Mouse (Mus musculus): ENCODE data around the gene Prdm11. TPM values are rescaled to one million over a fixed set of nuclear protein-coding genes. Genes with fewer than 3 reads are reported as not detected.

The Prdm11 gene
- 12.2 and 14.2 TPM in 2 replicates for total RNA-seq (2014; rRNA removed)
- polyA plus RNA-seq (2015; fragmentation: Nextera tagmentation; extraction: Ambion mirVana), result 2.1 and 2.6 TPM in 2 replicates

DNA sequence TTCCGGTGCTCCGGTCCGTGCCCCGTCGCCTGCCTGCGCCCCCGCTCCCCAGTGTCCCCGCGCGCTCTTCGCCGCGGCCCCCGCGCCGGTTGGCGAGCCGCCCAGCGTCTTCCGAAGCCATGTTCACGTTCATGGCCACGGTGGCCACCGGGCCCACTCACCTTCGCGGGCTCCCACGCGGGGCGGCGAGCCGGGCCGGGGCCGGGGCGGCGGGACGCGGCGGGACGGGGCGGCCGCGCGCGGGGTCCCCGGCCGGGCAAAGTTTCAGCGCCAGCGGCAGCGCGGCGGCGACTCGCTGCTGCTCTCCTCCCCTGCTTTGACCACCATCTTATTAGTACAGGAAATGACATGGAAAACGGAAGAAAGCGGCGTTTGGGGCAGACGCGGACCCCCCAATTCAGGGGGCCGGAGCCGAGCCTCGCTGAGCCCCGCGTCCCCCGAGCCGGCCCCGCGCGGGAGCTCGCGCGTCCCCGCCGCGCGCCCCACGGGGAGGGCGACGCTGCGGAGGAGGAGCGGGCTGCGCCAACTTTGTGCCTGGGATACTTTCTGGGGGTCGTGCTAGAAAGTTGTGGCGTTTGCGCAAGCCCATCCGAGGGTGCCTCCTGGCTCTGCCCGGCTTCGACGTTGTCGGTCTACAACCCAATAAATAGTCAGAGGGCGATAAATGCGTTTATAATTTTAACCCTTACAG lies at the start of gene Prdm11:
Gene Prdm11, minus strand, starts transcription at position 350 of the 691 bp plus-strand sequence.
- Histone ChIP-seq H3K4me1 (ENCODE audit: insufficient read depth, low read length) (peaks cover 8% of the 10 kb centered on the region), H3K27ac (ENCODE audit: low read depth, low read length) (peak within 1 kb of the TSS; percentile 86), H3K36me3 (ENCODE audit: insufficient read depth, low read length) (no peaks in the 10 kb centered on the region), H3K9ac (replicated peaks; ENCODE audit: low read length, poor library complexity, severe bottlenecking) (peak within 1 kb of the TSS; percentile 87), H3K9me3 (ENCODE audit: low read length) (no peaks in the 10 kb centered on the region), H3K27me3 (ENCODE audit: insufficient read depth, low read length) (no peaks in the 10 kb centered on the region), H3K4me3 (ENCODE audit: low read depth, low read length) (peak within 1 kb of the TSS; percentile 88), H3K4me2 (ENCODE audit: low read depth, low read length, poor library complexity, severe bottlenecking) (peak within 1 kb of the TSS; percentile 75)
- WGBS, result under 1% methylated on average over 73 of the region's 90 CpGs
- peak; percentile 49 for DNase-seq (ENCODE audit: low spot score)
- TF ChIP-seq CTCF (IDR thresholded peaks at IDR 0.05), result no peak
- peak; percentile 52 for ATAC-seq (ENCODE audit: low FRiP score)

DNA sequence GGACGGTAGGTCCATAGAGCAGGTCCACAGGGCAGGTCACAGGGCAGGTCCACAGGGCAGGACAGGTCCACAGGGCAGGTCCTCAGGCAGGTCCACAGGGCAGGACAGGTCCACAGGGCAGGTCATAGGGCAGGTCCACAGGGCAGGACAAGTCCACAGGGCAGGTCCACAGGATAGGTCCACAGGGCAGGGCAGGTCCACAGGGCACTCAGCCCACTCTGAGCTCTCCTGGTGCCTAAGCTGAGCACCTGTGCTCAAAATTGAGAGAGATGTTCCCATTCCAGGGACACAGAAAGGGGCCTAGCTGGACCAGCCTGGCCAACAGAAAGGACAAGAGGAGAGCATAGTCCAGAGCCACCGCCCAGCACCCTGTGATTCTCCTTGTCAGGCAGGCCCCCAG lies 46.4 kb upstream of the Prdm11 start:
- no peaks in the 10 kb centered on the region for H3K4me1 ChIP-seq (ENCODE audit: insufficient read depth, low read length)
- H3K36me3 ChIP-seq (ENCODE audit: insufficient read depth, low read length), result no peaks in the 10 kb centered on the region
- 79% methylated on average over 2 of the region's 2 CpGs for WGBS

DNA sequence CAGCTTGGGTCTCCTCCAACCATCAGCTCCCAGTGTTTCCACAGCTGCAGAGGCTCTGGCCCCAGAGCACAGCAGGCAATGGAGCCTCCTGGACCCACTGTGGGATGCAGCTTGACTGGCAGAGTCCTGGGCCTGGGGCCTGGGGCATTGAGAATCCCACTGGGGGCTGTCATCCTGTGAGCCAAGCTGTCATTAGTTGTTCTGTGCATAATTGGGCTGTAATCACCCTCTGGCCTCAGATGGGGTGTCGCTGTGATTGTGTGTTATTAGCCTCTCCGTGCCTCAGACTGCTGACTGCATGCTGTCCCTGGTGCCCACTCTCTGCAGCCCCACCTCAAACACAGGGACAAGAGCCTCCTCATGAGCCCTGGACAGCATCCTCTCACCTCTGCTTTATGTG lies 45.7 kb upstream of the Prdm11 start:
- no peaks in the 10 kb centered on the region for H3K4me1 ChIP-seq (ENCODE audit: insufficient read depth, low read length)
- H3K9ac ChIP-seq (replicated peaks; ENCODE audit: low read length, poor library complexity, severe bottlenecking), result no peak overlapping the region
- no peak overlapping the region for H3K27ac ChIP-seq (ENCODE audit: low read depth, low read length)
- H3K4me3 ChIP-seq (ENCODE audit: low read depth, low read length), result no peak overlapping the region
- ATAC-seq (ENCODE audit: low FRiP score) (no peak), DNase-seq (ENCODE audit: low spot score) (peak; percentile 71)
- H3K36me3 ChIP-seq (ENCODE audit: insufficient read depth, low read length), result no peaks in the 10 kb centered on the region
- no peaks in the 10 kb centered on the region for H3K9me3 ChIP-seq (ENCODE audit: low read length)
- no peak for TF ChIP-seq CTCF (IDR thresholded peaks at IDR 0.05)
- WGBS, result 31% methylated on average over 2 of the region's 2 CpGs
- no peak overlapping the region for H3K4me2 ChIP-seq (ENCODE audit: low read depth, low read length, poor library complexity, severe bottlenecking)
- H3K27me3 ChIP-seq (ENCODE audit: insufficient read depth, low read length), result no peaks in the 10 kb centered on the region

More for the DNA sequence above, 46.4 kb upstream of the Prdm11 start:
- ATAC-seq (ENCODE audit: low FRiP score), result no peak
- Histone ChIP-seq H3K4me3 (ENCODE audit: low read depth, low read length) (no peak overlapping the region), H3K27ac (ENCODE audit: low read depth, low read length) (no peak overlapping the region), H3K27me3 (ENCODE audit: insufficient read depth, low read length) (no peaks in the 10 kb centered on the region), H3K4me2 (ENCODE audit: low read depth, low read length, poor library complexity, severe bottlenecking) (no peak overlapping the region), H3K9ac (replicated peaks; ENCODE audit: low read length, poor library complexity, severe bottlenecking) (no peak overlapping the region), H3K9me3 (ENCODE audit: low read length) (no peaks in the 10 kb centered on the region)
- no peak for DNase-seq (ENCODE audit: low spot score)
- no peak for TF ChIP-seq CTCF (IDR thresholded peaks at IDR 0.05)

DNA sequence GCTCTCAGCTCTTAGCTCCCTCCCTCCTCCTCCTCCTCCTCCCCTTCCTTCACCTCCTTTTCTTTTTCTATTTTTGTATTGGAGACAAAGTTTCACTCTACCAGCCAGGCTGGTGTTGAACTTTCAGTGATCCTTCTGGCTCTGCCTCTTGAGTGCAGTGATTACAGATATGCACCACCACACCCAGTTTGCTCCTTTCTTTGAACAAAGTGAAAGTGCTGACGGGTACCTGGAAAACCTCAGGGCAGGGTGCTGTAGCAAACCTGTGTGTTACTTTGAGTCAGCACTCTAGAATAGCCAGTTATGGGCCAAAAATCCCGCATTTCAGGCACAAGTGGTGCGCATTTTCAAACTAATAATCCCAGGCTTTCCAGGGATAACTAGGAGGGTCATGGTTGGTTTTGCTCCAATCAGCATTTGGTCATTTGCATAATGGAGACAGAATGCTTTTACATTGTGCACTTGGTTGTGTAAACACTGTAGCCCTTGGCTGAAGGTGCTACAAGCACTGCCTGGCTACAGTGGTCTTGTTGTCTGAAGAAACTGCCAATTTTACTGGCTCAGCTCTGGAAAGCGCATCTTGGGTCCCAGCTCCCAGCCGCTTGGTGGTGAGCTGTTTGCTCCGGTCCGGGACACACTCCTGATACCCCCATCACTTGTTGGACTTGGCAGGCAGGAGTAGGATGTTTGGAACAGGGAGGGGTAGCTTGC lies 43.6 kb upstream of the Prdm11 start:
- Histone ChIP-seq H3K4me2 (ENCODE audit: low read depth, low read length, poor library complexity, severe bottlenecking) (no peak overlapping the region), H3K4me3 (ENCODE audit: low read depth, low read length) (no peak overlapping the region), H3K27me3 (ENCODE audit: insufficient read depth, low read length) (no peaks in the 10 kb centered on the region), H3K9ac (replicated peaks; ENCODE audit: low read length, poor library complexity, severe bottlenecking) (no peak overlapping the region), H3K27ac (ENCODE audit: low read depth, low read length) (no peak overlapping the region), H3K36me3 (ENCODE audit: insufficient read depth, low read length) (no peaks in the 10 kb centered on the region), H3K4me1 (ENCODE audit: insufficient read depth, low read length) (no peaks in the 10 kb centered on the region), H3K9me3 (ENCODE audit: low read length) (no peaks in the 10 kb centered on the region)
- peak; percentile 31 for DNase-seq (ENCODE audit: low spot score)
- TF ChIP-seq CTCF (IDR thresholded peaks at IDR 0.05), result no peak
- ATAC-seq (ENCODE audit: low FRiP score), result 0 out of 2 replicates have a peak, but pooled peaks have one; percentile 20
- 68% methylated on average over 7 of the region's 7 CpGs for WGBS

DNA sequence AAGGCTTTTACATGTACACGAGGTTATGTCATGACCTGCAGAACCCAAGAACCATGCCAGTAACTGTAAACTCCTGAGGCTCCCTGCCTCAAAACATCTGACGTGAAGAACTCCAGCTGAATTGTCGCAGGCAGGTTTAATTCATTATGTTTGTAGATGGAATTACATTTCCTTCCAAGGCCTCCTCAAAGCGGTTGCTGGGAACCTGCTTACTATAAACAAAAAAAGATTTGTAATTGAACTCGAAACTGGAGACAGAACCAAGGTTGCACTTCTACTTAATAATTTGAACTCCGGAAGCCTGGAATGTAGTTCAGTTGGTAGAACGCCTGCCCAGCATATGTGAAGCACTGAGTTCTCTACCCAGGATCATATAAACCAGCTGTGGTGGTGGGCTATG lies 42.0 kb upstream of the Prdm11 start:
- H3K9me3 ChIP-seq (ENCODE audit: low read length), result no peaks in the 10 kb centered on the region
- H3K4me1 ChIP-seq (ENCODE audit: insufficient read depth, low read length), result no peaks in the 10 kb centered on the region
- no peaks in the 10 kb centered on the region for H3K27me3 ChIP-seq (ENCODE audit: insufficient read depth, low read length)
- no peak overlapping the region for H3K4me2 ChIP-seq (ENCODE audit: low read depth, low read length, poor library complexity, severe bottlenecking)
- no peak for DNase-seq (ENCODE audit: low spot score)
- no peak overlapping the region for H3K9ac ChIP-seq (replicated peaks; ENCODE audit: low read length, poor library complexity, severe bottlenecking)
- ATAC-seq (ENCODE audit: low FRiP score), result no peak
- no peaks in the 10 kb centered on the region for H3K36me3 ChIP-seq (ENCODE audit: insufficient read depth, low read length)
- WGBS, result 83% methylated on average over 7 of the region's 7 CpGs
- no peak overlapping the region for H3K4me3 ChIP-seq (ENCODE audit: low read depth, low read length)
- no peak for TF ChIP-seq CTCF (IDR thresholded peaks at IDR 0.05)
- H3K27ac ChIP-seq (ENCODE audit: low read depth, low read length), result no peak overlapping the region

All from midbrain, postnatal 0 days (tissue).